Mouse (Mus musculus) inflammation-experienced regulatory T-cells (primary cell): Measurements from ENCODE around the gene AC170998.1. TPM values are rescaled to one million over a fixed set of nuclear protein-coding genes. Genes with fewer than 3 reads are reported as not detected.

Experiments used
- polyA plus RNA-seq, 2 experiments: library from polyadenylated mRNA; unstranded; fragments of 100-300 nt; shearing (Covaris generic); gene quantifications; one replicate each; pipeline ENCODE4 v1.2.1; 2017

AC170998.1 gene
- polyA plus RNA-seq = 1 to 10 TPM; 8.7 to 8.9 TPM

DNA sequence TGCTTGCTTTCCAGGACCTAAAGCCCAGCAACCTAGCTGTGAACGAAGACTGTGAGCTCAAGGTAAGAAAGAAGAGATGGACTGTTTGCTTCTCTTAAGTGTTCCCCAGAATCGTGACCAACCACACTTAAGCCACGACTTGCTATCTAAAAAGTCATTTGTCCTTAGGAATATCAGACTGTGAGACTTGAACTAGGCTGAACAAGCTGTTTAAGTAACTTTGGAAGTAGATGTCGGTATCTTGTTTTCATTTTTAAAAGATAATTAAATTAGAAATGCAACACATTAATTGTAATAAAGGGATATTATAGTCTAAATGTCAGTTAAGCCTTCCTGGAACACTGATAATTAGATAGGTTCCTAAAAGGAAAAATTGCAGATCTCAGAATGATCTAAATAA, at the start of gene AC170998.1:
Gene AC170998.1 (plus strand): TSS at position 301 of the 400 bp plus-strand sequence.

DNA sequence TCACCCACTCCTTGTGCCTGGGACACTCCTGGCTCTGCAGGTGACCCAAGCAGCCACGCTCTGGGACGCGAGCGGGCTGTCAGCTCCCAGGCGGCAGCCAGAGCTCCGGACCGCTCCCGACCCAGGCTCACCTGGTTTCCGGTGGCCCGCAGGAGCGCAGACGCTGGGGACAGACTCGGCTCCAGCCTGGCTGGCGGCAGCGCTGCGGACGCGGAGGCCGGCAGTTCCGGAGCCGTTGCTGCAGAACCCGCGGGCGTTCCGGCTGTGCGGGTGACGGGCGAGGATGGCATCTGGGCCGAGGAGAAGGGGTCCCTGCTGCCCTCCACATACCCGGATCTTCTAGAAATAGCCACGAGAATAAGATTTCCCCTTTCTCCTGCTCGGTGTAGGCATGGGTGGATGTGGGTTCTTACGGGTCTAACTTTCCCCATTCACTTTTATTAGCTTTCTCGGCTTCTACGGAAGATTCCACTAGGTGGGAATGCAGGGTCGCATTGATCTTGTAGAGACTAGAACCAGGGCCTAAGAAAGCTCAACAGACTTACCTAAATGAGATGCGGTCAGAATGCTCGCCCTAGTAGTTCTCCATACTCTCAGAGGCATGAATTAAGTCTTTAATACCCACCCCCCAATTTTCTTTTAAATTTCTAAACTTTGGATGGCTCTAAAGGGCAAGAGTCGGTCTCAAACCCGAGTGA, 36.1 kb upstream of the AC170998.1 start, which contains the start of gene Slc26a8:
Gene Slc26a8 (minus strand): TSS at position 648 of the 698 bp plus-strand sequence.

DNA sequence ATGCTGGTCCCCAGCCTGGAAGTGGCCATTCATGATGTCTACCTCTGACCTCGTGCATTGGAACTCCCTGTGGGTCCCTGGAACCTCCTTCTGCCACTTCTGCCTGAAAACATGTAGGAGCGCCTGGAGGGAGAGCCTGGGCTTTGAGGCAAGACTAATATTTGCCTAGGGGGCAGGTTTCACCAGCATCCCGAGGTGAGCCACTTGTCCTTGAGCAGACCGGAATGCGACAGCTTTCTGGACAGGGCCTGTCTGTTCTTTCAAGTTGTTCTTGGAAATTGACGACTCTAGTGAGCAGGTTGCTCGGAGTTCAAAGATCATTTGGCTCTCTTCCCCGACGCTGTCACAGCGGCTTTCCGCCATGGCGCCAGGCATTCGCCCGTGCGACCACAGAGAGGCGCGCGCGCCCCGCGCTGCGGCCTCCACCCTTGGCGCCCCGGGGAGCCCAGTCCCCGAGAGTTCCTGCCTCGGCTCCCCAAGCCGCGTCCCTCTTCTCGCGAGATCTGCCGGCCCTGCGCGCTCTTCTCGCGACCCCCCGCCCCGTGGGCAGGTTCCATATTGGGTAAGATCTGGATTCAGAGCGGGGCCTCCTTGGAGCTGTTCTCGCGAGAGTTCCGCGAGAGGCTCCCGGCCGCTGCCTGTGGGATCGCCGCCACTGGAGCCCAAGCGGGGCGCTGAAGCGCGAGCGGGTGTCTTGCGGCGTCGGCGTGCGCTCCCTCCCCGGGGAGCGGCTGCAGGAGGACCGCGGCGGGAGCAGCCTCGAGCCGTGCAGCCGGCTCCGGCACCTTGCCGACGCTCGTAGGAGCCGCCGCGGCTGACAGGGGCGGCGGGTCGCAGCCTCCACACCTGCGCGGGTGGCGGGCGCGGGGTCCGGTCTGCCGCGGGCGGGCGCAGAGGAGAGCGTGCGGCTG, 34.9 kb upstream of the AC170998.1 start, which contains the start of gene Mapk14:
Gene Mapk14 (plus strand): TSS at position 554 of the 911 bp plus-strand sequence.

DNA sequence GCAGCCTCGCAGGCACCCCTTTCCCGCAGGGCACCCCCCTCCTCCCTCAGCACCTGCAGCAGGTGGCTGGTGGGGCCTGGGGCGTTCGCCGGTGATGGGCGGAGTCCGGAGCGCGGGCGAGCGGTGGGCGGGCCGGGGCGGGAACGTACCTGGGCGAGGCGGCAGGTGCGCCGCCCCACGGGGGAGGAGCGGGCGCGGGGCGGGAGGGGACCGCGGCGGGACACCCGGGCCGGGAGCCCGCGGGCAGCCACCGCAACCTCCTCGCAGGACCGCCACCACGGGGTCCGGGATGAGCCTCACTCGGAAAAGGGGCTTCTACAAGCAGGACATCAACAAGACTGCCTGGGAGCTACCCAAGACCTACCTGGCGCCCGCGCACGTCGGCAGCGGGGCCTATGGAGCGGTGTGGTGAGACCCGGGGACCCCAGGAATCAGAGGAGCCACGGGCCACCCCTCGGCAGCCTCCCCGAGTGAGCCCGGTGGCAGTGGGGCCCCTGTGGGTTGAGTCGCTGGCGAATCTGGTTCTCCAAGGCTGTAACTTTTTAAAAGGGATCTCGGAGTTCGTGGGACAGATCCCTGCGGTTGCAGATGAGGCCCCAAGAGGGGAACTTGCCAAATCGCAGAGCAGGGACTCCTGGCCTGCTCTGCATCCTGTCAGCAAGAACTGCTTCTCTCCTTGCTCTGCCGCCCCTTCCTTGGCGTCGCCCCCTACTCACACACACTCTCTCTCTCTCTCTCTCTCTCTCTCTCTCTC, 43.4 kb downstream of the AC170998.1 start, which contains the start of gene Mapk13:
Gene Mapk13 (plus strand): TSS at position 177 of the 754 bp plus-strand sequence.

Other genes starting within 250 kb of the AC170998.1 start
- gene Fkbp5, start 208.6 kb upstream of the AC170998.1 start, polyA plus RNA-seq = 100 to 1,000 TPM; 104 TPM
- 1 to 10 TPM in 1 of 2 experiments, under 1 TPM in 1; 0.12 to 1.2 TPM for gene Armc12, start 195.3 kb upstream of the AC170998.1 start, polyA plus RNA-seq
- not detected for gene Clpsl2, start 176.7 kb upstream of the AC170998.1 start, polyA plus RNA-seq
- not detected for gene Clps, start 165.3 kb upstream of the AC170998.1 start, polyA plus RNA-seq
- 1 to 10 TPM in 1 of 2 experiments, under 1 TPM in 1; 0.86 to 1.8 TPM for gene Lhfpl5, start 150.4 kb upstream of the AC170998.1 start, polyA plus RNA-seq
- 100 to 1,000 TPM; 160 to 211 TPM for gene Srpk1, start 103.4 kb upstream of the AC170998.1 start, polyA plus RNA-seq
- gene Slc26a8, start 35.9 kb upstream of the AC170998.1 start, polyA plus RNA-seq = 1 to 10 TPM in 1 of 2 experiments, under 1 TPM in 1; 0.27 to 1.2 TPM
- 100 to 1,000 TPM in 1 of 2 experiments, 10 to 100 TPM in 1; 91.4 to 156 TPM for gene Mapk14, start 34.8 kb upstream of the AC170998.1 start, polyA plus RNA-seq
- under 1 TPM; 0.24 to 0.72 TPM for gene Mapk13, start 43.2 kb downstream of the AC170998.1 start, polyA plus RNA-seq
- gene Brpf3, start 75.0 kb downstream of the AC170998.1 start, polyA plus RNA-seq = 10 to 100 TPM in 1 of 2 experiments, 1 to 10 TPM in 1; 9.7 to 24.5 TPM
- gene Pnpla1, start 132.3 kb downstream of the AC170998.1 start, polyA plus RNA-seq = under 1 TPM in 1 of 2 experiments, not detected in 1; 0.37 TPM
- gene 4930539E08Rik, start 189.2 kb downstream of the AC170998.1 start, polyA plus RNA-seq = 1 to 10 TPM in 1 of 2 experiments, under 1 TPM in 1; 0.70 to 2.8 TPM
- under 1 TPM in 1 of 2 experiments, not detected in 1; 0.29 TPM for gene Pxt1, start 217.8 kb downstream of the AC170998.1 start, polyA plus RNA-seq
- gene Kctd20, start 225.9 kb downstream of the AC170998.1 start, polyA plus RNA-seq = 10 to 100 TPM; 75.4 to 98.2 TPM